Mouse (Mus musculus): Measurements from ENCODE around the gene Prom2. TPM values are rescaled to one million over a fixed set of nuclear protein-coding genes. Genes with fewer than 3 reads are reported as not detected.

Gene Prom2
- total and polyA plus RNA-seq, 3 experiments, result not detected

DNA sequence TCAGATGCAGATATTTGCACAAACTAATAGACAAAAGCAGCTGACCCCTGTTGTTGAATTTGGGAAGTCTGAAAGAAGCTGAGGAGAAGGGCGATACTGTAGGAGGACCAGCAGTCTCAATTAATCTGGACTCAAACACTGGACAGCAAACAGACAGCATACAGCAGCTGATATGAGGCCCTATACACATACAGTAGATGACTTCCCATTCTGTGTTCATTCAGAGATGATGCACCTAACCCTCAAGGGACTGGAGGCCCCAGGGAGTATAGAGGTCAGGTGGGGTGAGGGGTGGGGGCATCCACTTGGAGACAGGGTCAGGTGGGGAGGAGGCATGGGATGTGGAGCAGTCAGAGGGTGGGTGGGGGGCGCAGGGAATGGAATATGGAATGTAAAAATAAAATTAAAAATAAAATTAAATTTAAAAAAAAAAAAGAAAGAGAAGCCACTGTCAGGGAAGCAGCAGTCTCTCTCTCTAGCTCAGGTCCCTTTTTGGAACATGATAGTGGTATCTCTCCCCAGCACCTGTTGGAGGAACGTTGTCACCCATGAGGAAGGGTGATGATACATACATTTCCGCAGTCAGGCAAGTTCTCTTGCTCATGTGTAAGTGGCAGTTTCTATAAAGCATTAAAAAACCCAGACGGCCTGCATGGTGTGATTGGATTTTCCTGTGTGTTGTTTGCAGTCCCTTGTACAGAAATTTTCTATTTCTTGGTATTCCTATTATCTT is 7.2 kb upstream of the Prom2 start (continued):
- TF ChIP-seq NRF1 (IDR thresholded peaks at IDR 0.05; ENCODE audit: insufficient read depth, low read depth, low read length, poor library complexity, severe bottlenecking) (peak; percentile 36; the same call in 1 of the 2 replicates), JUND (IDR thresholded peaks at IDR 0.05; ENCODE audit: low read depth, low read length) (0 out of 2 replicates have a peak, but pooled peaks have one; percentile 41), MAX (IDR thresholded peaks at IDR 0.05; ENCODE audit: low read length) (peak; percentile 61)

DNA sequence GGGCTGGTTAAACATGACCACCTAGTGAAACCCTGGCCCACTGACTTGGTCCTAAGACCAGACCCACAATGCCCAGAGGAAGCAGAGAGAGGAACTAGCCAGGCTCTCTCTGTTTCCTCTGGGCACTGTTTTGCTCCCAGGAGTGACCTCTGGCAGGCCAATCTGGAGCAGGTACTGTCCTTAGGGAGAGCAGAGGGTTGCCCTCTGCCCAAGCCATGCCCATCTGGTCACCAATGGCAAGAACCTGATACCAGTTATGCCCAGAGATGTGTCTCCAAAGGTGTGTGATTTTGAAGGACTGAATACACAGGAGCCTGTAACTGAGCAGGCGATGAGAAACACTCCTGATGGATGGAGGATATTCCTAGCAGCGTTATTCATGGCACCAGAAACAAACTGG is 430 bp upstream of the Prom2 start:
- Histone ChIP-seq H3K79me2 (ENCODE audit: control insufficient read depth, insufficient read depth, low read length, poor library complexity) (no peaks in the 10 kb centered on the region), H3K9me3 (replicated peaks; ENCODE audit: insufficient read depth, low read length) (no peaks in the 10 kb centered on the region), H3K36me3 (ENCODE audit: control insufficient read depth in 1 of 2, insufficient read depth in 2 of 2, low read length in 2 of 2) (no peaks in the 10 kb centered on the region), H3K9ac (ENCODE audit: control insufficient read depth, low read depth, low read length, poor library complexity, severe bottlenecking) (no peak overlapping the region), H3K27me3 (ENCODE audit: control insufficient read depth in 1 of 2, insufficient read depth in 2 of 2, low read length in 2 of 2) (no peaks in the 10 kb centered on the region; a peak in 2 of 4 replicates), H3K4me1 (ENCODE audit: control insufficient read depth in 1 of 2, insufficient read depth in 2 of 2, low read length in 2 of 2) (no peaks in the 10 kb centered on the region), H3K27ac (ENCODE audit: control insufficient read depth, low read depth, low read length) (no peak overlapping the region), H3K4me3 (ENCODE audit: control insufficient read depth in 1 of 2, insufficient read depth in 1 of 2, low read depth in 2 of 2, low read length in 2 of 2) (no peak overlapping the region)
- DNase-seq (ENCODE audit: low read depth, low spot score), result no peak
- TF ChIP-seq CHD1 (IDR thresholded peaks at IDR 0.05; ENCODE audit: low read depth, low read length) (no peak), POLR2AphosphoS5 (IDR thresholded peaks at IDR 0.05; ENCODE audit: borderline replicate concordance, low read depth, low read length) (no peak), KAT2A (conservative IDR thresholded peaks at IDR 0.05; ENCODE audit: low read depth, low read length) (no peak), BHLHE40 (IDR thresholded peaks at IDR 0.05; ENCODE audit: borderline replicate concordance, low read depth, low read length) (no peak), RCOR1 (IDR thresholded peaks at IDR 0.05; ENCODE audit: low read depth, low read length) (no peak), MAFK (IDR thresholded peaks at IDR 0.05; ENCODE audit: borderline replicate concordance, low read depth, low read length) (no peak), MYC (IDR thresholded peaks at IDR 0.05; ENCODE audit: low read depth, low read length) (no peak), MAZ (IDR thresholded peaks at IDR 0.05; ENCODE audit: low read depth, low read length) (no peak)

DNA sequence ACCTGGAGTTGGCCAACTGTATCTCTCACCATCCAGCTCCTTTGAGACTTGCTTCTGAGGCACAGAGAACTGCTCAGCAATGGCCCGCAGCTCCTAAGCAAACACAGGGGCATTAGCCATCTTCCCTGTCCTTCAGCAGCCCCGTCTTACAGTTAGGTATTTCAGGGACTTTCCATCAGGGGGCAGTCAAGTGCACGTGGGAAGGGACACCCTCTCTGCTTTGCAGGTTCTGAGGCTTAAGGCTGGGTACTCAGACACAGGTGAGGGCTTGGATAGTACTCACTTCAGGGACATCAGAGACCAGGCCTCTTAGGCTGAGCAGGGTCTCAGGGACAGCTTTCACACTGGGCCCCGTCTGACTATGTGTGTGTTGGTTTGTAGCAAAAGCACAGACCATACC is 1.8 kb downstream of the Prom2 start:
- H3K36me3 ChIP-seq (ENCODE audit: control insufficient read depth in 1 of 2, insufficient read depth in 2 of 2, low read length in 2 of 2), result no peaks in the 10 kb centered on the region
- peak; percentile 24 for DNase-seq (ENCODE audit: low read depth, low spot score)
- TF ChIP-seq RAD21 (IDR thresholded peaks at IDR 0.05; ENCODE audit: low read depth, low read length) (peak; percentile 5), SMC3 (IDR thresholded peaks at IDR 0.05; ENCODE audit: low read depth, low read length) (peak; percentile 44), POLR2AphosphoS5 (IDR thresholded peaks at IDR 0.05; ENCODE audit: borderline replicate concordance, low read depth, low read length) (no peak), CTCF (IDR thresholded peaks at IDR 0.05 in 2 of 3, conservative IDR thresholded peaks at IDR 0.05 in 1 of 3; ENCODE audit: control insufficient read depth in 1 of 3, insufficient read depth in 1 of 3, low read depth in 2 of 3, low read length in 3 of 3, poor library complexity in 1 of 3, severe bottlenecking in 1 of 3) (peak; percentile 34 to 44 (median 43))
- H3K27me3 ChIP-seq (ENCODE audit: control insufficient read depth in 1 of 2, insufficient read depth in 2 of 2, low read length in 2 of 2), result no peaks in the 10 kb centered on the region; a peak in 2 of 4 replicates
- no peaks in the 10 kb centered on the region for H3K4me1 ChIP-seq (ENCODE audit: control insufficient read depth in 1 of 2, insufficient read depth in 2 of 2, low read length in 2 of 2)
- H3K9ac ChIP-seq (ENCODE audit: control insufficient read depth, low read depth, low read length, poor library complexity, severe bottlenecking), result no peak overlapping the region
- no peak overlapping the region for H3K27ac ChIP-seq (ENCODE audit: control insufficient read depth, low read depth, low read length)
- H3K79me2 ChIP-seq (ENCODE audit: control insufficient read depth, insufficient read depth, low read length, poor library complexity), result no peaks in the 10 kb centered on the region
- no peak overlapping the region for H3K4me3 ChIP-seq (ENCODE audit: control insufficient read depth in 1 of 2, insufficient read depth in 1 of 2, low read depth in 2 of 2, low read length in 2 of 2)
- H3K9me3 ChIP-seq (replicated peaks; ENCODE audit: insufficient read depth, low read length), result no peaks in the 10 kb centered on the region

Data from MEL (cell line).